Mouse (Mus musculus) cerebellum, postnatal 4 days (tissue): ENCODE results near the gene Rnf24.

ENCODE experiments used
- DNase-seq, 2 experiments: peaks; one replicate each; pipeline ENCODE4 v3.0.0; 2022; ENCODE audit warnings: low spot score in 2 of 2, mixed read lengths in 1 of 2

Gene Rnf24

GRCm38 (mm10) chr2:131352747-131353563 is at the start of gene Rnf24:
Gene Rnf24 (minus strand): TSS chr2:131352892.
- DNase-seq, result peak; percentile 99

DNA sequence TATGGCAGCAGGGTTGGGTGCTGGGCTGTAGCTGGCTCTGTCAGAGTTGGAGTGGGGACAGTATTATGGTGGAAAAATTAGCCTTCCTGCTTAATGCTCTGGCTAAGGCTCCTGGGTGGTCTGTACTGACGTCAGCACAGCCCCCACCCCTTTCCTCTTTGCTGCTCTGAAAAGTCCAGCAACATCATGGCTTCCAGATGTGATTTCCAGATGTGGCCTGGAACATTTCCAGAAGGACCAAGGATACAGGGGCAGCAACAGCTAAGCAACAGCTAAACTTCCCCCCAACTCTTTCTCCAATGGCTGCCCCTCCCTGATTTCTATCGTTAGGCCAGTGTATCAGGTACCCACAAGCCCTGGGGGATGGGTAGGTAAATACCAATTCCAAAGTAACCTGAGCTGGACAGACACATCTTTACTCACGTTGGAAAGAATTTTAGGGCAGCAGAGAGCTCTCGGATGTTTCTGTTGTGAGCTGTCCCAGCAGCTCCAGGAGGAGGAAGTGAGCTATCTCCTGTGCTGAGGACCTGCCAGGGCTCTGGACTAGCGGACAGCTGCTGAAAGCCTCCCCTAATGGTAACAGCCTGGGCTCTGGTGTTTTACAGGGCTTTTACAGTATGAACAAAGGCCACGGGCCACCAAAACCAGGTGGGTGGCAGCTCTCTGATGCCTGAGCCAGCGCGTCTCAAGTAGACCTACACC is 49.3 kb upstream of the Rnf24 start:
- no peak for DNase-seq

DNA sequence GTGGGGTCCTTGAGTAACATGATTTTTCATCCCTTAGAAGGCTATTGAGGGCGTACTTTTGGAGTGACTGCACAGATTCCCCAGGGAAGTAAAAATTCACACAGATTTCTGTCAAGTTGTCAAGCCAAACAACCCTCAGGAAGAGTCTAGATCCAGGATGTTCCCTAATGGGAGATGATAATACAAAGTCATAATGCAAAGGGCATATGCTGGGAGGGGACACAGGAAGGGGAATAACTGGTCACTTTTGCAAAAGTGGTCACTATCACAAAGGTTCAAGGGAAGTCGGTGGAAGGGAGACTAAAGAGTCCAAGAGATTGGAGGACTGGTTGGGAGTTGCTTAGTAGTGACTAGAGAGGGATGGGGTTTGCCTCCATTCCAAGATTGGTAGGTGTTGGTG is 48.2 kb upstream of the Rnf24 start:
- no peak for DNase-seq

GRCm38 (mm10) chr2:131397323-131397848 is 44.7 kb upstream of the Rnf24 start:
- no peak for DNase-seq

DNA sequence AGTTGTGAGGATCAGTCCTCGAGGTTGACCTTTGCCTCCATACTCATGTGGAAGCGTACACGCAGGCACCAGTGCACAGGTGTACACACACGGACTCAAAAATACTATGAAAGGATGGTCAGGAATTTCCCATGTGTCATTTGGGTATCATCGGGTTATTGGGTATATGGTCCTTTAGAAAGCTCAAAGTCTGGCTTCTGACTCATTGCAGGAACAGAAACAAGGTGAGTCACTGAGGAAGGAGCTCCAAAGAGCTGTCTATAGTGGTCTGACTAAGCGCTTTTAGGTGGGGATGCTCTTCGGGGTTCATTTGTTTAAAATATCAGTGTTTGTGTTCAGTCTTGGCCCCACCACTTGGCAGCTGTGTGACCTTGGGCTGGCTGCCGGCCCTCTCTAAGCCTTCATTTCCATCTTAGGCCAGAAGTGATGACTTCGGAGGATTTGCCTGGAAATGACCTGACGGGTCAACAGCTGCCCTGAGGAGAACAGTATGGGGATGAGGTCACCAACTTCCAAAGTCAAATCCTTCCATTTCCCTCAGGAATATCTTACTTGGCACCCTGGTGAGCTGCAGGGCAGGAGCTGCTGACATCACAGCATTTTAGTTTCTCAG is 33.8 kb upstream of the Rnf24 start:
- DNase-seq, result no peak

DNA sequence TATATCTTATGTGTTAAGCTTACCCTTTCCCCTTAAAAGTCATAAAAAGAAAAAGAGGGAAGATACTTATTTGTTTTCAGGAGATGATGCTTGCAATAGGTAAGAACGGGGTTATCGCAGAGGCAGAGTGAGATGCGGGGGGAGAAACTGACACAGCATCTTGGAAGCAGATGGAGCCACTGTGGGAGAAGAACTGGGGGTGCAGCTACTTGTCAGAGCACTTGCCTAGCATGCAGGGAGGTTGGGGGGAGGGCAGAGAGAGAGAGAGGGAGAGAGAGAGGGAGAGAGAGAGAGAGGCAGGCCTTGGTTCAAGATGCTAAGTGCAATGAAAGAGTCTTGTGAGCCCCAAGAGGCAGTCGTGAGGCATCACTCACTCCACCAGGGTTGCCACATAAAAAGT is 32.5 kb upstream of the Rnf24 start:
- no peak for DNase-seq

DNA sequence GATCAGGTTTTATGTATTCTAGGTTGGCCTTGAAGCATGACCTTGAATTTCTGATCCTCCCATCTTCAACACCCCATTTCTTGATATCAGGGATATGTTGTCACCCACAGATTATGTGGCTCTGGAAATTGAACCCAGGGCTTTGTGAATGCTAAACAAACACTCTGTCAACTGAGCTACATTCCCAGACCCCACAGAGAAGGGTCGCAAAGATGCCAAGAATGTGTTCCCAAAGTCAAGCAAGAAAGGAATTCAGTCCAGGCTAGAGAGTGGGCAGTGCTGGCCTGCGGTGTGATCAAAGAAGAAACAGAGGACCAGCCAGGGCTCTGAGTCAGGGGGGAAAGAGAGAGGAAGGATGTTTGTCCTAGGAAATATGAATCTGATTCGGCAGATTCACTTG is 26.8 kb upstream of the Rnf24 start:
- no peak for DNase-seq

- DNase-seq, result no peak
Measured at GRCm38 (mm10) chr2:131378872-131379271, 26.2 kb upstream of the Rnf24 start.

- DNase-seq, result no peak
Measured at GRCm38 (mm10) chr2:131377055-131377454, 24.4 kb upstream of the Rnf24 start.

GRCm38 (mm10) chr2:131373656-131374055 is 21.0 kb upstream of the Rnf24 start:
- no peak for DNase-seq

DNA sequence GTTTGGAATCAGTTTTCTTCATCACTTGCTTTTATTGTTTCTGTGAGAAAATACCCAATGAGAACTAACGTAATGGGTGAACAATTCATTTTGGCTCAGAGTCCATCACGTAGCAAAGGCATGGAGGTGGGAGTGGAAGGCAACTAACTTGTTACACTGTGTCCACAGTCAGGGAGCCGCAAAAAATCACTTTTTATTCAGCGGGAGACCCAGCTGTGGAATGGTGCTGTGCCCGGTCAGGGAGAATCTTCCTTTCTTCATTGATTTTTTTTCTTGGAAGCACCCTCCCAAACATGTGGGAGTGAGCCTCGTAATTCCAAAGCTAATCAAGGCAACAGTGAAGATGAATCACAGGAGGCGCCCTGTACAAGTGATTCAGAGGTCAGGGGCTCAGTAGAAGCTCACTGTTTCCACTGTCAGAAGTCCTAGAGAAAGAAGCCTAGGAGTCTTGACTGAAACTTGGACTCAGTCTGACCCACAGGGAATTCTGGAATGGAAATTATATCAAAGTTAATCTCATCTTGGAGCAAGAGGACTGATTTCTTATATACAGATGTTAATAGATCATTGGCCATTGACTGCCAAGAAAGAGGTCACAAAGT is 19.7 kb upstream of the Rnf24 start:
- DNase-seq, result no peak

DNA sequence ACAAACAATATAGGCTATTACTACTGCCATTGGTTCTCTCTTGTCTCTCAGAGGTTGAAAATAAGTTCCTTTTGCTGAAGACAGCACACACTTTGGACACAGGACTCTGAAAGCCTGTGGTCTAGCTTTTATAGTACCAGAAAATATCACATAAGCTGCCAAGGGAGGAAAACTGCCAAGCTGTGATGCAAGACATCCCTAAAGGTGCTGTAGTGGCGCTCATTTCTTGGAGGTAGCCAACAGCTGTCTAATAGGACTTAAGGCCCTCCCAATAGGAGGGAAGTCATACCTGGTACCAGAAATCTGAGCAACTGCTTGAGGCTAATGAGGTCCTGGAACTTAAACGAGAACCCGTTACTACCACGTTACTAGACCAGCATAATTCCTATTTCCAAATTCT is 19.1 kb upstream of the Rnf24 start:
- no peak for DNase-seq

GRCm38 (mm10) chr2:131370828-131371227 is 18.1 kb upstream of the Rnf24 start:
- DNase-seq, result no peak

GRCm38 (mm10) chr2:131364689-131365088 is 12.0 kb upstream of the Rnf24 start:
- DNase-seq, result no peak

- no peak for DNase-seq
Measured at GRCm38 (mm10) chr2:131358481-131358880, 5.8 kb upstream of the Rnf24 start.

- no peak for DNase-seq
Measured at GRCm38 (mm10) chr2:131354049-131354448, 1.4 kb upstream of the Rnf24 start.

DNA sequence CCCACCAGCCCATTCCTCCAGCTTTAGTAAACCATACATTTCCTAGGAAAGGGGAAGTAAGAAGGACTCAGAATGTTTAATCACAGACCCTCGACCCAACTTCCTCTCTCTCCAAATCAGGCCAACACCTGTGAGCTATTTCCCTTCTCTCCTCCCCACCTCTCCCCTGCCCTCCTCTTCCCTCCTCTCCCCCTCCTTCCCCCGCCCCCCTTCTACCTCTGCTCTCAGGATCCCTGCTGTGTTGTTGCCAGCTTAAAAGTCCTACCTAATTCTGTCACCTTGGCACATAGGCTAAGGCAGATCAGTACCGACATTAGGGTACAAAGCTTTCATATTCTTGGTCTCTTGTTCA is 848 bp upstream of the Rnf24 start:
- DNase-seq, result no peak

DNA sequence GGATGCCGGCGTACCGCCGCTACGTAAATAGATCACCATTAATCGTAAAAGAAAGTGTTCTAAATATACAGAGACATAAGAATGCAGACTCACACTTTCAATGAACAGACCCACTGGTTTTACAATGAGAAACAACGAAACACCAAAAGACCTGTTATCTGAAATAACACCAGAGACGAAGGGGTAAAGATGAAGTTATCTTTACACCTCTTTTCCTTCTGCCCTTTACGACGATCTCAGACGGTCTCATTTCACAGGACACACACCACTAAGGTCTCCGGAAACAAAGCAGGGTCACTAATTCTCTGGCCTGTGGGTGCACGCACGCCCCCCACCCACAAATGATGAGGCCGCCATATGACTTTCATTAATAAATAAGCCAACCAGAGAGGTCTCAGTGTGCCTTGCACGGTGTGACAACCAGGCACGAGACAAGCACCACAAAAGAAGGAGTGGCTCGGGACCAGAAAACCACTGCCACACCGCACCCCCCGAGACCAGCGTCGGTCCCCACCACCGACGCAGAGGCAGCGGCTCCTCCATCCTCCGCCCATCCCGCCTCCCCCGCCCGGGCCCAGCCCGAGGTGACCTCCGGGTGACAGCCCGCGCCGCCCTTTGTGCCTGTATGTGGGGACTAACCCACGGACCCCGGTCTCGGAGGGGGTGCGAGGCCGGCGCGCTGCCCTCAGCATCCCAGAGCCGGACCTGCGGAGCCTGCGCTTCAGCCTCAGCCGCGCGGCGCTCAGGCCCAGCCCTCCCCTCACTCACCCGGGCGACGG is 535 bp downstream of the Rnf24 start:
- no peak for DNase-seq

DNA sequence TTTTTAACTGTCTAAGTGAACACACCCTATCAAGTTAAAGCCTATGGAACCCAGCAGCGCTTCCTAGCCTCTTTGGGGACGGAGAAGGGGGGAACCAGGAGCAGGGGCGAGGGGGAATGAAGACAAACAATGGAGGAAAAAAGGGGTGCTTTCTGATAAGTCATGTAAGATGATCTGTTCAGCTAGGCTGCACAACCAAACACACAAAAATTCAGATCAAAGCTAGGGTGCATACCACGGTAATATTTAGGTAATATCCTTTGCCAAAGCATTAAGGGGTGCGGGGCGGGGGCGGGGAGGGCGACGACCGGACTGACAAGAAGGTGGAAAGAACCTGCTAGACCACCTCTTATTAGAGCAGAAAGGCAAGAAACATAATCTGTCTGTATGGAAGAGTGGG is 1.2 kb downstream of the Rnf24 start:
- no peak for DNase-seq

GRCm38 (mm10) chr2:131350301-131350700 is 2.4 kb downstream of the Rnf24 start:
- DNase-seq, result no peak

- DNase-seq, result no peak
Measured at GRCm38 (mm10) chr2:131345556-131345955, 7.1 kb downstream of the Rnf24 start.
